Mouse (Mus musculus) urinary bladder, postnatal 25 days (tissue): ENCODE measurements around the gene Fam131a.

Experiments used
- DNase-seq: peaks from one replicate; pipeline ENCODE4 v3.0.0; 2022; ENCODE audit warnings: low spot score

The Fam131a gene

DNA sequence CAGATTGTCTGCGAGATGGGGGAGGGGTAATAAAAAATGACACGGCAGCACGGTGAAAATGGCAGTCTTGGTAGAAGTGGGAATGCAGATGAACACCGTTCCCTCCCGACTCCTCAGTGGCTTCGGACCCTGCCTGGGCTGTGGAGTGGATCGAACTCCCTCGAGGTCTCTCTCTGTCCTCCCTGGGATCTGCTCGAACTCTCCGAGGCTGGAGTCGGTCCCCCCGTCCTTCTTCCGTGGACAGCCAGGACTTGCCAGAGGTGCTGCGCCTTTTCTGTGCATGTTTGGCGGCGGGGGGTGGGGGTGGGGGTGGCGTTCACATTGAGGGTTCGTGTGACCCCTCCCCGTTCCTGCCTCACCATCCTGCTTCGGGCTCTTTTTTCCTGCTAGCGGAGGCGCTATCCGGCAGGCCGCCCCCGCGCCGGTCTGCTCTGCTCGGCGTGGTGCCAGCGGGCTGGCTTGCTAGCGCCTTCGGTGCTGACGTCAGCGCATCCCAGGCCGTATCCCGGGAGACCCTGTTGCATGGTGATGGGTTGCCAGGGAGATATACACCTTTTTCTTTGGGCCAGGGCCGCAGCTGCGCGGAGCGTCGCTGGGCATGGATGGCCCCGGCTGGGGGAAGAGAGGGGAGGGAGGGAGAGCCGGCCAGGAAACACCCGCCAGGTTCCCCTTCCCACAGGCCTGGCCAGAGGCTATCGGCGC is 2.7 kb downstream of the Fam131a start:
- peak; percentile 67 for DNase-seq

DNA sequence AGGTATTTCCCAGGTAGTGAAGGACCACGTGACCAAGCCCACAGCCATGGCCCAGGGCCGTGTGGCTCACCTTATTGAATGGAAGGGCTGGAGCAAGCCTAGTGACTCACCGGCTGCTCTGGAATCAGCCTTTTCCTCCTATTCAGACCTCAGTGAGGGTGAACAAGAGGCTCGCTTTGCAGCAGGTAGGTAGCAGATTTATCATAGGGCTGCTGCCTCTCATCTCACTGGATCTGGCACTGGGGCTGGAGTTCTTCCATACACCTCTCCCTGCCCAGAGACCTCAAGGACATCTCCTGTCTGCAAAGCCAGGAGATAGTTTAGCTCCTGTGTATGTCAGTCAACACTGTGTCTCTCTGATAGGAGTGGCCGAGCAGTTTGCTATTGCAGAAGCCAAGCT is 6.2 kb downstream of the Fam131a start:
- DNase-seq: no peak

DNA sequence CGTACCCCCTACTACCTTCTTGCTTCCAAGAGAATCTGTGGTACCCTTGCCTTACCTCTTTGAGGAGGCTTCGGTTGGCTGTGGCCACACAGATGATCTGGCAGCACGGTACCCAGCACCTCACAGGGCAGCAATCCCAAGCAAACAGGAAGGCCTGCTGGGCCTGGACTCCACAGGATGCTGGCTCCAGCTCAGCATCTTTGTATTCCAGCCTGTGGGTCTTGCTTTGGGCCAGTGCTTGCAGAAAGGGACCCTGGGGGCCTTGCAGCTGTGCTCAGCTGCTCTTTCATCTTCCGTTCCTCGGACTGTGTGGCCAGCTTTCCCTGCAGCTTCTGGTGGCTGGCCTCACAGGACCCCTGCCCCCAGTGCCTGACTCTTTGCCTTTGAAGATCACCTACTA is 7.0 kb downstream of the Fam131a start:
- no peak for DNase-seq

DNA sequence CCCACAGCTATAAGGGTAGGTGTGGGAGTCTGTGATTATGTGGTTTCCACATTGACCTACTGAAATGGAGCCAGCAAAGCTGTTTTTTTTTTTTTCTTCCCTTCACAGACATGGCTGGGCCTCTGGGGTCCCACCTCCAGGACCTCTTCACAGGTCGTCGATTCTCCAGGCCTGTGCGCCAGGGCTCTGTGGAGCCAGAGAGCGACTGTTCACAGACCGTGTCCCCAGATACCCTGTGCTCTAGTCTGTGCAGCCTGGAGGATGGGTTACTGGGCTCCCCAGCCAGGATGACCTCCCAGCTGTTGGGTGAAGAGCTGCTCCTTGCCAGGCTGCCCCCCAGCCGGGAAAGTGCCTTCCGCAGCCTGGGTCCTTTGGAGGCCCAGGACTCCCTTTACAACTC is 8.3 kb downstream of the Fam131a start:
- no peak for DNase-seq

DNA sequence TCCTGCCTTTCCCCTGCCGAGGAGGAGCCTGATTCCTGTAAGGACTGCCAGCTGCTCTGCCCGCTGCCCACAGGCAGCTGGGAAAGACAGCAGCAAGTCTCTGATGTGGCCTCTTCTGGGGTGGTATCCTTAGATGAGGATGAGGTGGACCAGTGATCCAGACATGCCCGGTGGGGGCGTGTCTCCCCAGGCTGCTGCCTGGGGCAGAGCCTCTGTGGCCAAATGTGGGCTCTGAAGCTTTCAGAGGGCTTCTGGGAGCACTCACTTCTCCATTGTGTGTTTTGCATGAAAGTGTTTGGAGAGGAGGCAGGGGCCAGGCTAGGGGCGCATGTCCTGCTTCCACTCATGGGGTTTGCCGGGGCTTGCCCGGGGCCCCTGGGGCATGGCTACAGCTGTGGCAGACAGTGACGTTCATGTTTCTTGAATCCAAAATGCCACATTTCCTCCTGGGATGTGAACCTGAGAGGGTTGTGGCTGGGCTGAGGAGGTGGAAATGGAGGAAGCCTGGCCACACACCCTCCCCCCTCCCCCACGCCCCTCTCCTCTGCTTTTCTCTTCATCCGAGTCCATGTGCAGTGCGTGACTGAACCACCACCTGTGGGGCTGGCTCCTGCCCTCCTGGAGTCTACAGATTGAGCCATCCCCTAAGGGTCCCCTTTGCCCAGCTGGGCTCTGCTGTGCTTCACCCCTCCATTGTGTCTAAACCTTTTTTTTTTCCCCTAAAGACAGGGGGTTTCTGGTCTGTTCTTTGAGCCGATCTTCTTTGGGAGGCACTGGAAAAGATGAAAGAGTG is 8.9 kb downstream of the Fam131a start:
- no peak for DNase-seq

DNA sequence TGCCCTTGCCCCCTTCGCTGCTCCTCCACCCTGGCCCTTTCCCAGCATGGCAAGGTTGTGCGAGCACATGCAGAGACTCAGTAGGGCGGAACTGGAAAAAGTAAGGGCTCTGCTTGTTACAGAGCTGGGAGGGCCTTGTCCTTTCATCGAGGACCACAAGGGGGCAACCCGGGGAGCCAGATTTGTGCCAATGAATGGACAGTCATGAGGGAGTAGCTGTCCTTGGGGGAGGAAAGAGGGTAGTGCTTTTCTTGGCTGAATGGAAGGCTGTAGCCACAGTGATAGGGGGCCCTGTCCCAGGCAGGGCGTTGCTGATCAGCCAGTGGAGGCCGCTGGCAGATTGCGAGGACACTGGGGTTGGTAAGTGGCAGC is 9.5 kb downstream of the Fam131a start:
- peak; percentile 58 for DNase-seq

DNA sequence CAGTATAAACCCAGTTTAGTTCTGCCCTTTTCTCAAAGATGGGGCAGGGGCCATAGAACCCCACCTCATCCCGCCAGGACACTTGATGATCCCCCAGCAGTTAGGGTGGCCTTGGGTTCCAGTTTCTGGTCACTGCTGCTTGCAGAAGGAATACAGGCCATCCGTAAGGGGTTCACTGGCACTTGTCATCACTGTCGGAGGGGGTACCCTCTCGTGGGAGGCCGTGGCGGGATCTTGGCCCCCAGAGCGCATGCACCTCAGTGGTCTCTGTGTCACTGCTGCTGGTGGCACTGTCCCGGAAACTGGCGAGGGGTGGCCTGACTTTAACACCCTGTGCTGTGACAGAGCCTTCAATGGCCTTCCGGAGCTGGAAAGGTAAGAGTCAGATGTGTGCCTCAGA is 10.0 kb downstream of the Fam131a start:
- DNase-seq: no peak

DNA sequence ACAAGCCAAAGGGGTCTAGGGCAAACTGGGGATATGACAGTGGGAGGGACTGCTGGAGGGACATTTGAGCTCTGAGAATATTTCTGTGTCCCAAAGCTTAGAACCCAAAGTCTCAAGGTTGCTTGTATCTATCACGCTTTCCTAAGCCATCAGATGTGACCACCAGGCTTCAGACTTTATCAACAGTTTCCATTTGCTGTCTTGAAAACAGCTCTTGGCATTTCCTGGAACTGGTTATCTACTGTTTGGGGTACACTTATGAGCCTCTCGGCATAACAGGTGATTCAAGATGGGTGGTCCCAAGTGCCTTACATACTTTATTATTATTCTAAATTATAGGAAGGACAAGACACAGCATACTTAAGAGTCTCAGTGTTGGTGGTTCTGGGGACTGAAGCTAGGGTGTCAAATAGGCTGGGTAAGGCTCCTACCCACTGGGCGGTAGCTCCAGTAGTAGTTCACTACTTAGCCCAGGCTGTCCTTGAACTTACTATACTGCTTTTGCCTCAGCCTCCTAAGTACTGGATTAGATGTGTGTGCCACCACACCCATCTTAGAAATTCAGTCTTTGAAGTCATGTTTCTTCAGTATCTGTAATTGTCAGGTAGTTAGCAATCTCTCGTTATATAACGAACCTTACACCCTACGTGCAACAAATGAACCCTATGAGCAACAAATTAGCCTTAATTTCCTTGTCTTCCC is 10.8 kb downstream of the Fam131a start:
- DNase-seq: no peak

DNA sequence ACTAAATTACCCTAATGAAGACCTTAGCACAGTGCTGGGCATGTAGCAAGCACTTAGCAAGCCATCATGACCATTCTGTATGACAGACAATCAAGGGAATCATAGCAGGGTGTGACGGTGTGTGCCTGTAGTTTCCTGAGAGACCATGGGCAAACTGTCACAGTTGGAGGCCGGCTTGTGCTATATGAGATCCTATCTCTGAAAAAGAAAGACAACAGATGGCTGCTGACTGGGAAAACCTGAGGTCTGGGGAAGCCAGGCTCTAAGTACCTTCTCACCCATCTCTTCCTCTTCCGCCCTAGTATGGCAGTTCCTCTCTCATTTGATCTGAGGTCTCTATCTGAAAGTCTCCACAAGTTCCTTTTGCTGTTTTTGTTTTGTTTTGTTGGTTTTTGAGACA is 12.7 kb downstream of the Fam131a start:
- no peak for DNase-seq

DNA sequence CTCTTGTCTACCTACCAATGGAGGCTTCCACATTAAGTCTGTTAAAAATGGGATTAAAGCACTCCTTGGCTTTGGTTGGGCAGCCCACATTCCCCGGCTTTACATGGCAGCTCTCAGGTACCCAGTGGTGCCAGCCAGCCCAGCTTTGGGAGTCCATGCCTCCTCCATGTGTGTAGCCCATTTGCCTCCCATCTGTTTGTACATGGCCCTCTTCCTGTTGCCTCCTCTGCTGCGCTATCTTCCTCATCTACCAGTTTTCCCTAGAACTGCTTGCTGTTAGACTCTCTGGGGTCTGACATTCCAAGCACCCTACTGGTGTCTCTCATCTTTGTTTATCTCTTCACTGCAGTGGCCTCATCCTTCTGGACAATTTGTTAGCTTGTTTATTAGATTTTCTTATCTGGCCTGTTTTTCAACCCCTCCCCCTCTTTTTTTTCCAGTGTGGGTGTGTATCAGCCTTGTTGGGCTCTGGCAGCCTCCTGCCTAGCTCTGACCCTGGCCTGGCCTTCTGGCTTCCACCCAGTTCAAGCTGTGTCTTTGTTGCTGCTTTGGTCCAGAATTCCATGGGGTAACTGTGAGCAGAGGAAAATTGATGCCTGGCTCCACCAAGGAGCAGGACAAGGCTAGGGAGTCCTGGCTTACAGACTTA is 13.5 kb downstream of the Fam131a start:
- no peak for DNase-seq

DNA sequence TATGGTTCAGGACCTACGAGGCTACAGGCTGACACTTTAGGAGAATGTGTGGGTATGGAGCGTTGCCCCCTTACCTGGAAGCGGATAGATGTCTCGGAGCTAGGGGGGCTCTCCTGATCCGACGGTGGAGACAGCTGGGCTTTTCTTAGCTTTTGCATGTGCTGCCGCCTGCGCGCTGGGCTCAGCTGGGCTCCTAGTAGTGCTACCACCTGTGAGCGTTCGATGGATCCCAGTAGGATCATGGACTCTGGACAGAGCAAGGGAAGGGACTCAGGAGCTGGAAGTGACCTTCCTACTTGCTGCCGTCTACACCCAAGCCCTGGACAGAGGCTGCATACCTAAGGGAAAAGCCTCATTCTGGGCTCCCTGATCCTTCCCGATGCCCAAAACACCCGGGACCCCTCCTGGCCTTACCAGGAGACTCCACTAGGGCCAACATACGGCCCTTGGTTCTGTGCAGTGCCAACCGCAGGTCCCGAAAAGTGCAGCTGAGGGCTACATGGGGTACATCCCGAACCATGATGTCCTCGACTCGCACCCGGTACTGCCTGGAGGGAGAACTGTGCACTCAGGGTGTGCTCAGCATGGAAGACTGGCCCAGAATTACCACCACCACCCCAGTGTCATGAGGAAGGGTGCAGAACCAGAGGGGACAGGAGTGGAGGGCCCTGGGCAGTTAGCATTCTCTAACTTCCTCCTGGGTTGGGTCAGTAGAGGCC is 15.3 kb downstream of the Fam131a start:
- DNase-seq: no peak

DNA sequence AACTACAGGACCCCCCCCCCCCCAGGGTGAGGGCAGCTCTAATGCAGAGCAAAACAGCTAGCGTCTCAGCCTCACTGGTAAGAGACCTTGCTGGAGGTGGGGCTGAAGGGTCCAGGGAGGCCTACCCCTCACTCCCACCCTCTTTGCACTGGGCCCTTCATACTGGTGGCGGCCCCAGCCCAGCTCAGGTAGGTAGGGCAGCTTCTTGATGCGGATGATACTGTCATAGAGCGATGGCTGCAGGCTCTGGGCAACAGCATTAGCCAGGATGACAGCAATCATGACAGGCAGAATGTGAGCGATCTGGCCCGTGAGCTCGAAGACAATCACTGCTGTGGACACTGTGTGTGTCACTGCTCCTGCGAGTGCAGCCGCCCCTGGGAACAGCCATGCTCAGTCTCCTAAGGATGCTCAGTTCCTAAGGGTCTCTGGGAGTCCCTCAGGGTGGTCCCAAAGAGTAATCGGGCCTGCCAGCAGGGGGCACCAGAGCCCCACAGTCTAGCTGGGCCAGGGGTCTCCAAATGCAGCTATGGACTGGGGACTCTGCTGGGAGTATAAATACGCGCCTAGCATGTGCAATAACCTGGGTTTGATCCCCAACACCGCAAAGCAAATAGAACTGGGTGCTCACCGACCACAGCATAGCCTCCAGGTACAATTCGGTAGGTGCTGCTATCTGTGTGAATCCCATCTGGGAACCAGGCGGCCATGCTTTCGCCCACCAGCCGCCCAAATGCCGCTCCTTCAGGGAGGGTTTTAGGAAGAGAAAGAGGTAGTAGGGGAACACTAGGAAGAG is 16.1 kb downstream of the Fam131a start:
- no peak for DNase-seq

DNA sequence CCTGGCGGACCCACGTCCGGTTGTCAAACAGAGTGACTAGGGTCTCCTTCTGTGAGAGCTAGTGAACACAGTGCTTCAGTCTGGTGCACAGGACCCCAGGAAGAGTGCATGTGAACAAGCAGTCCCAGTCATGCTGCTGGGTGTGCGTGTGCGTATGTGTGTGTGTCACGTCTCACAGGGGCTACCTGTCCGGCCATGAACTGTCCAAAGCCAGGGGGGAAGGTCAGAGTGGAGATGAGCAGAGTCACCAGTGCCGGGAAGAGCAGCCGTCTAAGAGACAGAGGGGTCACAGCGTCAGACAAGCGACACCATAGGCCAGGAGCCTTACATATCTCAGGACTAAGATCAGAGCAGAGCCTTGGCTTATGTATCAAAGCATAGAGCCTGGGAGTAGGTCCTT is 17.3 kb downstream of the Fam131a start:
- no peak for DNase-seq

DNA sequence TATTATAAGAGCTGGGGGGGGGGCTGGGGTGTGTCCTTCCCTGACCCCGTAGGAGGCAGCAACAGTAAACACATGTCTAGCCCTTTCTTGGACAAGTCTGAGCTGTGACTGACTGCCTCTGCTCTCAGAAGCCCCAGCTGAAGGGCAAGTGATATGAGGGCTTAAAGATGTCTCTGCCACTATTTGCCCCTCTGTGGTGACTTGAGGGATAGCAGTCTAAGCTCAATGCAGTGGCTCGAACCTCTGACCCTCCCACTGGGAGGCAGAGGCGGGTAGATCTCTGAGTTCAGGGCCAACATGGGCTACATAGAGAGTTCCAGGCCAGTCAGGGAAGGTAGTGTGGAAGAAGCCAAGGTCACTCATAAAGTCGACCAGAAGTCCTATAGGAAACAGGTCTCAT is 17.8 kb downstream of the Fam131a start:
- no peak for DNase-seq

DNA sequence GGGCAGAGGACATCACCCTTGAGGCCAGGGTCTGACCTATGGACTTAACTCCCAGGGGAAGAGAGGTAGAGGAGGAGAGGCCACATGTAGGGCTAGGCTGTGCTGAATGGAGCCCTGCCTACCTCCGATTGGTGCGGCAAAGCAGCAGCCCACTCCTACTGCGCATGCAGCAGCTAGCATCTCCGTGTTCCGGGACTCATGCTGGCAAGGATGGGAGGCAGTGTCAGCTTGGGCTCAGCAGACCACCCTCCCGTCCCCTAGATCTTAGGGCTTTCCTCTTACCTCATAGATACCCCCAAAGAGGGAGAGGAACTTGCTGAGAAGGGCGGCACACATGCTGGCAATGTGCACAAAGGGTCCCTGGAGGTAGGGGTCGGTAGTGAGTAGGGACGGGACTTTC is 19.1 kb downstream of the Fam131a start:
- no peak for DNase-seq

DNA sequence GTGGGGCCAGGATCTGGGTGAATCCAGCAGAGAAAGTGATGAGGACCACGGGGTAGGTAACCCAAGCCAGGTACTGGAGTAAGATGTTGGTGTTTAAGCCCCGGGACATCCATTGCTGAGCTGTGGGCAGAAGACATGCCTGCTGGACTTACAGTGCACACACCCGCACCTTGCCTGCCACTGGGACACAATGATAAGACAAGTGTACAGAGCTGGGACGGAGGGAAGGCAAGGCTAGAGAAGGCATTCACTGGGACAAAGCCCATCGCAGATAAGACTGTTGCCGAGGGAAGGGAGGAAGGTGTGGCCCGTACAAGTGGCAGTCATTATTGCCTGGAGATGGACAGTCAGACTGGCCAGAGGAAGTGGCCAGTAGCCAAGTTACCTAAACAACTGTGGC is 19.8 kb downstream of the Fam131a start:
- no peak for DNase-seq

DNA sequence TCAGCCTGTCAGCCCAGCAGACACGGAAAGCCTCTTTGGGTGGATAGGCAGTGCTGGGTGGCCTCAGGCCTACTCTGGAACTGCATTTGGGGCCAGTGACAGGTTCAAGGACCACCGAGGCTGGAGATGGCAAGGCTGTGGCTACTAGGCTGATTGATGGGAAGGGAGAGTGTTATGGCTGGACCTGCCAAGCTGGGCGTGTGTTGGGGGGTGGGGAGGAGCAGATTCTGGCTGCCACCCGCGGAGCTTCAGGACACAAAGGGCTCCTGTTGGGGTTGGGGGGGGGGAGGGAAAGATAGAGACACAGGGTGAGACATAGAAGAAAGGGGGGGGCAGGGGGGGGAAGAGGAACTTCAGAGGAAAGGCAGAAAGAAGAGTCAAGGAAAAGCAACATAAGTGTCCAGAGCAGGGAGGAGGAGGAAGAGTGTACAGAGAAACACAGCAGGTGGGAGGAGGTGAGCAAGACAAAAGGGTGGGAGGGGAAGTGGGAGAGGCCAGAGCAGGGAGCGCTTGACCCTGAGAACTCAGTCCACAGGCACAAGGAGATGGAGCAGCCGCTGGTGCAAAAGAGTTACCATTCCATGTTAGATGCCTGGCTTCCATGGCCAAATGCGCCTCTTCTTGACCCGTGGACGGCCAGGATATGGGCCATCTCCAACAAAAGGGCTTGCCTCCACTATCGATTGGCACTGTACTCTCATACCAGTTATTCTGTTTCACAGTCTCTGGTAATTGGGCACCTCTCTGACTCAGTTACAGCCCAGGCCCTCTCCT is 21.5 kb downstream of the Fam131a start:
- DNase-seq: no peak

DNA sequence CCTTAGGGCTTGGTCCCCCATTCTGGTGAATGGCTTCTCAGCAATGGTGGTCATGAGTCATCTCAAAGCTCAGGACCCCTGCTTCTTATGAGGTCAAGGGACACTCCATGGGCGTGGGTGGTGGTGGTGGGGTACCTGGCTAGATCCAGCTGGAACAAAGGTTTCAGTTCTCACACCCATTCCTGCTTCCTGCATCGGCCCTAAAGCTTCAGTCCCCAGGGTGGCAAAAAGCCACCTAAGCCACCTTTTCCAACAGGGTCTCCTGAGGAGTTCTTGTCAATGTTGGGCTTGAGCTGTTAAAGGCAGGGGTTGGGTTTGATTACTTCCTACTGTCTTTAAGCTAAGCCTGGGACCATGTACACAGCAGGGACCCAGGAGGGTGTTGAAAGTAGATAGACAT is 22.1 kb downstream of the Fam131a start:
- DNase-seq: no peak

DNA sequence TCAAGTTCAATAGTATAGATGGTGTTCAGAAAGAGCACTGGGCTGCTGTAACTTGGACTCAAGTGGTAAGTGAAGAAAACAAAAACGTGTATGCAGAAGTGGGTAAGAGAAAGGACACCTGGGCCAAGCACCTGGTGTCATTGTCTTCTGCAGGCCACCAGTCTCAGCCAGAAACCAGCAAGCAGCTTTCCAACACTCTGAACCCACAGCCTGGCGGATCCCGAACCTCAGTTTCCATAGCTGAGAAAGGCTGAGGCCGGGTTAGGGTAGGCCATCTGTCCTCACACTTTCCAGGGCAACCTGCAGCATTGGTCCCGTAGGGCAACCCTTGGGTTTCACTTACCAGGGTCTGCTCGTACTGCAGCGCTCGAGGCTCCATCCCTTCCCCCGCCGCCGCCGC is 22.5 kb downstream of the Fam131a start:
- DNase-seq: no peak
